Mouse (Mus musculus): Measurements from ENCODE around the gene Med28. TPM values are rescaled to one million over a fixed set of nuclear protein-coding genes. Genes with fewer than 3 reads are reported as not detected.

Gene Med28
- total RNA-seq, 2 experiments from 2014 or later: 38.4 to 42.2 TPM

- no peak for DNase-seq
- intact Hi-C loops (cut with DNase I; ENCODE audit: low total_unique reads): no loop called here
Observed at GRCm38 (mm10) chr5:45496930-45497550, 23.0 kb upstream of the Med28 start.

- no peak for DNase-seq
- intact Hi-C loops (cut with DNase I; ENCODE audit: low total_unique reads): no loop called here
Observed at GRCm38 (mm10) chr5:45497564-45497963, 22.5 kb upstream of the Med28 start.

GRCm38 (mm10) chr5:45510071-45510470 is 10.0 kb upstream of the Med28 start:
- DNase-seq: no peak
- intact Hi-C loops (cut with DNase I; ENCODE audit: low total_unique reads): no loop called here

- no peak for DNase-seq
- intact Hi-C loops (cut with DNase I; ENCODE audit: low total_unique reads): no loop called here
Observed at GRCm38 (mm10) chr5:45512908-45513307, 7.1 kb upstream of the Med28 start.

- intact Hi-C loops (cut with DNase I; ENCODE audit: low total_unique reads): no loop called here
Observed at GRCm38 (mm10) chr5:45513511-45513910, 6.5 kb upstream of the Med28 start.

GRCm38 (mm10) chr5:45514599-45514998 is 5.4 kb upstream of the Med28 start:
- no peak for DNase-seq
- intact Hi-C loops (cut with DNase I; ENCODE audit: low total_unique reads): no loop called here

More at GRCm38 (mm10) chr5:45513511-45513910, 6.5 kb upstream of the Med28 start:
- DNase-seq: no peak

GRCm38 (mm10) chr5:45515151-45515743 is 4.8 kb upstream of the Med28 start:
- no peak for DNase-seq
- intact Hi-C loops (cut with DNase I; ENCODE audit: low total_unique reads): no loop called here

- intact Hi-C loops (cut with DNase I; ENCODE audit: low total_unique reads): no loop called here
- no peak for DNase-seq
Observed at GRCm38 (mm10) chr5:45520809-45521110, 731 bp downstream of the Med28 start.

GRCm38 (mm10) chr5:45521601-45522000 is 1.6 kb downstream of the Med28 start:
- intact Hi-C loops (cut with DNase I; ENCODE audit: low total_unique reads): no loop called here

GRCm38 (mm10) chr5:45525101-45525500 is 5.1 kb downstream of the Med28 start:
- no peak for DNase-seq
- intact Hi-C loops (cut with DNase I; ENCODE audit: low total_unique reads): no loop called here

More at GRCm38 (mm10) chr5:45521601-45522000, 1.6 kb downstream of the Med28 start:
- DNase-seq: no peak

- intact Hi-C loops (cut with DNase I; ENCODE audit: low total_unique reads): no loop called here
- DNase-seq: no peak
Observed at GRCm38 (mm10) chr5:45526338-45526737, 6.3 kb downstream of the Med28 start.

- no peak for DNase-seq
- intact Hi-C loops (cut with DNase I; ENCODE audit: low total_unique reads): loop anchor here (5.0 kb wide), 1 partner anchor 138 kb away; the partner anchor contains the start of gene Ncapg
Observed at GRCm38 (mm10) chr5:45529696-45530095, 9.7 kb downstream of the Med28 start.

GRCm38 (mm10) chr5:45534319-45535098 is 14.5 kb downstream of the Med28 start:
- DNase-seq: peak; percentile 22
- intact Hi-C loops (cut with DNase I; ENCODE audit: low total_unique reads): loop anchor here (5.0 kb wide), 1 partner anchor 133 kb away; the partner anchor contains the start of gene Ncapg

- no peak for DNase-seq
- intact Hi-C loops (cut with DNase I; ENCODE audit: low total_unique reads): no loop called here
Observed at GRCm38 (mm10) chr5:45535177-45535576, 15.1 kb downstream of the Med28 start.

- intact Hi-C loops (cut with DNase I; ENCODE audit: low total_unique reads): no loop called here
- DNase-seq: no peak
Observed at GRCm38 (mm10) chr5:45539502-45539901, 19.5 kb downstream of the Med28 start.

- DNase-seq: peak; percentile 10
- intact Hi-C loops (cut with DNase I; ENCODE audit: low total_unique reads): no loop called here
Observed at GRCm38 (mm10) chr5:45543374-45543773, 23.3 kb downstream of the Med28 start.

- intact Hi-C loops (cut with DNase I; ENCODE audit: low total_unique reads): no loop called here
- no peak for DNase-seq
Observed at GRCm38 (mm10) chr5:45549586-45549985, 29.6 kb downstream of the Med28 start.

GRCm38 (mm10) chr5:45564054-45564453 is 44.0 kb downstream of the Med28 start:
- intact Hi-C loops (cut with DNase I; ENCODE audit: low total_unique reads): no loop called here
- no peak for DNase-seq

GRCm38 (mm10) chr5:45565829-45566228 is 45.8 kb downstream of the Med28 start:
- intact Hi-C loops (cut with DNase I; ENCODE audit: low total_unique reads): no loop called here
- no peak for DNase-seq

- intact Hi-C loops (cut with DNase I; ENCODE audit: low total_unique reads): no loop called here
- DNase-seq: no peak
Observed at GRCm38 (mm10) chr5:45572816-45573215, 52.8 kb downstream of the Med28 start.

- intact Hi-C loops (cut with DNase I; ENCODE audit: low total_unique reads): no loop called here
Observed at GRCm38 (mm10) chr5:45576716-45577115, 56.7 kb downstream of the Med28 start.

More at GRCm38 (mm10) chr5:45576716-45577115, 56.7 kb downstream of the Med28 start:
- no peak for DNase-seq
